Mouse (Mus musculus): ENCODE results near the gene Gm17455.

DNA sequence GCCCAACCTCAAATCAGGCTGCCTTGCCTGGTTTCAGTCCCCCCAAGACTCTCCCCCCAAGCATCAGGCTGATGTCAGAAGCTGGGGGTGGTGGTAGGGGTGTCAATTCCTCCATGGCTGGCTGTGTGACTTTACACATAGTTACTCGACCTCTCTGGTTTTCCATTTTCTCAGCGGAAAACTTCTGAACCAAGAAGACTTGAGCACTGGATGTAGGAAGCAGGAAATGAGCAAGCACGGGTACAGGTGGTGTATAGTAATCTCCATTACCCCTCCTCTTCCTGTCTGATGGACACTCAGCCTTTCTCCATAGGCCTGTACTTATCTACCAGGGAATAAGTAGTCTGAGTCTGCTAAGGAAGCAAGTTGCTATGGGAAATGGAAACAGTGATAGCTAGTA, 19.3 kb upstream of the Gm17455 start:
- TF ChIP-seq POLR2A (IDR thresholded peaks at IDR 0.05; ENCODE audit: insufficient read length, low read depth) (no peak), TCF3 (IDR thresholded peaks at IDR 0.05; ENCODE audit: insufficient read length, low read depth) (no peak), USF1 (IDR thresholded peaks at IDR 0.05; ENCODE audit: low read depth) (no peak), MAX (IDR thresholded peaks at IDR 0.05; ENCODE audit: low read depth) (no peak), TCF12 (IDR thresholded peaks at IDR 0.05; ENCODE audit: insufficient read depth, poor library complexity, severe bottlenecking) (no peak), POLR2AphosphoS2 (IDR thresholded peaks at IDR 0.05; ENCODE audit: insufficient read length, low read depth) (no peak), E2F4 (IDR thresholded peaks at IDR 0.05; ENCODE audit: insufficient read depth) (no peak), MYOD1 (IDR thresholded peaks at IDR 0.05; ENCODE audit: control insufficient read depth in 1 of 3, insufficient read length in 2 of 3, low read depth in 2 of 3) (no peak)
